Mouse (Mus musculus) stomach, embryonic 14.5 days (tissue): ENCODE measurements around the gene Fbxo47. TPM values are rescaled to one million over a fixed set of nuclear protein-coding genes. Genes with fewer than 3 reads are reported as not detected.

Source experiments
- ATAC-seq: fragments of 200-750 bp; cut with Nextera tagmentation; 2 replicates; pipeline ENCODE4 v1.8.0; 2017; ENCODE audit warnings: low read depth, moderate TSS enrichment; ENCODE audit not compliant: insufficient number of reproducible peaks, insufficient read depth, low FRiP score
- H3K27ac ChIP-seq: fragments of 300-500 bp; sonication (generic); 2 replicates; pipeline ENCODE4 v1.5.1; 2014; ENCODE audit warnings: mild to moderate bottlenecking, low read length, moderate library complexity, mixed read lengths
- H3K27me3 ChIP-seq: fragments of 300-500 bp; sonication (generic); 2 replicates; pipeline ENCODE4 v1.6.1; 2014; ENCODE audit warnings: low read length, control low read depth, mixed read lengths; ENCODE audit not compliant: control insufficient read depth, insufficient read depth
- H3K36me3 ChIP-seq: fragments of 300-500 bp; sonication (generic); 2 replicates; pipeline ENCODE4 v1.6.1; 2014; ENCODE audit warnings: mild to moderate bottlenecking, control low read depth, low read length, moderate library complexity, mixed read lengths; ENCODE audit not compliant: control insufficient read depth, insufficient read depth
- H3K4me1 ChIP-seq: fragments of 300-500 bp; sonication (generic); 2 replicates; pipeline ENCODE4 v1.6.1; 2014; ENCODE audit warnings: low read length, control low read depth, mixed read lengths; ENCODE audit not compliant: control insufficient read depth, insufficient read depth
- H3K4me2 ChIP-seq: fragments of 300-500 bp; sonication (generic); replicated peaks from 2 replicates; pipeline ENCODE4 v1.6.1; 2014; ENCODE audit warnings: low read depth, low read length, control low read depth
- H3K4me3 ChIP-seq: fragments of 300-500 bp; sonication (generic); 2 replicates; pipeline ENCODE4 v1.5.1; 2014; ENCODE audit warnings: low read depth, low read length, control low read depth
- H3K9ac ChIP-seq: fragments of 300-500 bp; sonication (generic); replicated peaks from 2 replicates; pipeline ENCODE4 v1.6.1; 2014; ENCODE audit warnings: low read depth, mild to moderate bottlenecking, control low read depth, low read length, moderate library complexity, mixed read lengths
- H3K9me3 ChIP-seq: fragments of 300-500 bp; sonication (generic); 2 replicates; pipeline ENCODE4 v1.6.1; 2016; ENCODE audit warnings: low read depth, low read length, control low read depth; ENCODE audit not compliant: control insufficient read depth
- WGBS: fragments of 180-500 bp; shearing (Covaris S2); extraction: QIAGEN DNeasy Blood & Tissue Kit; methylation state at CpG from one replicate; pipeline ENCODE4 v1.1.7; 2014; 5-methylcytosine and 5-hydroxymethylcytosine counted together
- polyA plus RNA-seq: library from polyadenylated mRNA; unstranded; fragments of >200 nt; fragmentation: Nextera tagmentation; extraction: Ambion mirVana; gene quantifications from 2 replicates; pipeline ENCODE4 v1.2.1, GENCODE M21; 2014

Gene Fbxo47
- polyA plus RNA-seq, 1 experiment from 2014 or later, result 0.29 TPM

GRCm38 (mm10) chr11:97836541-97836940 is 47.4 kb downstream of the Fbxo47 start:
- no peak overlapping the region for H3K4me3 ChIP-seq
- peaks cover 55% of the 10 kb centered on the region for H3K36me3 ChIP-seq
- H3K9me3 ChIP-seq, result no peaks in the 10 kb centered on the region
- 62% methylated on average over 8 of the region's 8 CpGs for WGBS
- no peaks in the 10 kb centered on the region for H3K27me3 ChIP-seq
- no peak for ATAC-seq
- H3K9ac ChIP-seq, result no peak overlapping the region
- H3K4me1 ChIP-seq, result peaks cover 5% of the 10 kb centered on the region; the same call in 1 of the 2 replicates
- no peak overlapping the region for H3K27ac ChIP-seq
- no peak overlapping the region for H3K4me2 ChIP-seq

GRCm38 (mm10) chr11:97833352-97833751 is 50.6 kb downstream of the Fbxo47 start:
- Histone ChIP-seq H3K27ac (no peak overlapping the region), H3K4me2 (no peak overlapping the region), H3K27me3 (no peaks in the 10 kb centered on the region), H3K4me1 (no peaks in the 10 kb centered on the region), H3K9me3 (no peaks in the 10 kb centered on the region), H3K9ac (no peak overlapping the region), H3K4me3 (no peak overlapping the region), H3K36me3 (peaks cover 60% of the 10 kb centered on the region)
- WGBS, result 80% methylated on average over 15 of the region's 15 CpGs
- no peak for ATAC-seq

GRCm38 (mm10) chr11:97832001-97832400 is 52.0 kb downstream of the Fbxo47 start:
- Histone ChIP-seq H3K27me3 (no peaks in the 10 kb centered on the region), H3K9me3 (no peaks in the 10 kb centered on the region), H3K27ac (no peak overlapping the region), H3K4me2 (no peak overlapping the region), H3K36me3 (peaks cover 61% of the 10 kb centered on the region), H3K9ac (no peak overlapping the region), H3K4me1 (no peaks in the 10 kb centered on the region), H3K4me3 (no peak overlapping the region)
- WGBS, result 79% methylated on average over 11 of the region's 11 CpGs
- ATAC-seq, result no peak

- H3K4me1 ChIP-seq, result no peaks in the 10 kb centered on the region
- H3K36me3 ChIP-seq, result peaks cover 54% of the 10 kb centered on the region
- ATAC-seq, result no peak
- H3K27me3 ChIP-seq, result no peaks in the 10 kb centered on the region
- no peak overlapping the region for H3K4me3 ChIP-seq
- H3K4me2 ChIP-seq, result no peak overlapping the region
- H3K27ac ChIP-seq, result no peak overlapping the region
- H3K9ac ChIP-seq, result no peak overlapping the region
- 75% methylated on average over 6 of the region's 6 CpGs for WGBS
- H3K9me3 ChIP-seq, result no peaks in the 10 kb centered on the region
These were observed 53.5 kb downstream of the Fbxo47 start for GRCm38 (mm10) chr11:97830501-97830900.

GRCm38 (mm10) chr11:97829913-97830476 is 54.0 kb downstream of the Fbxo47 start:
- H3K9ac ChIP-seq, result no peak overlapping the region
- ATAC-seq, result no peak
- 78% methylated on average over 12 of the region's 12 CpGs for WGBS
- H3K4me1 ChIP-seq, result no peaks in the 10 kb centered on the region
- H3K9me3 ChIP-seq, result no peaks in the 10 kb centered on the region
- peaks cover 51% of the 10 kb centered on the region for H3K36me3 ChIP-seq
- H3K4me3 ChIP-seq, result no peak overlapping the region
- no peaks in the 10 kb centered on the region for H3K27me3 ChIP-seq
- no peak overlapping the region for H3K27ac ChIP-seq
- H3K4me2 ChIP-seq, result no peak overlapping the region

- Histone ChIP-seq H3K9me3 (no peaks in the 10 kb centered on the region), H3K4me3 (no peak overlapping the region), H3K27ac (no peak overlapping the region)
These were observed 54.6 kb downstream of the Fbxo47 start for GRCm38 (mm10) chr11:97829365-97829764.

GRCm38 (mm10) chr11:97827654-97828053 is 56.3 kb downstream of the Fbxo47 start:
- Histone ChIP-seq H3K36me3 (peaks cover 40% of the 10 kb centered on the region), H3K9ac (no peak overlapping the region), H3K4me3 (no peak overlapping the region), H3K4me1 (no peaks in the 10 kb centered on the region), H3K4me2 (no peak overlapping the region), H3K27ac (no peak overlapping the region), H3K27me3 (no peaks in the 10 kb centered on the region), H3K9me3 (no peaks in the 10 kb centered on the region)
- ATAC-seq, result no peak
- 76% methylated on average over 6 of the region's 6 CpGs for WGBS

More at GRCm38 (mm10) chr11:97829365-97829764, 54.6 kb downstream of the Fbxo47 start:
- Histone ChIP-seq H3K4me1 (no peaks in the 10 kb centered on the region), H3K36me3 (peaks cover 46% of the 10 kb centered on the region), H3K27me3 (no peaks in the 10 kb centered on the region), H3K4me2 (no peak overlapping the region), H3K9ac (no peak overlapping the region)
- WGBS, result 90% methylated on average over 7 of the region's 7 CpGs
- ATAC-seq, result no peak

- H3K36me3 ChIP-seq, result peaks cover 38% of the 10 kb centered on the region
- H3K9me3 ChIP-seq, result no peaks in the 10 kb centered on the region
- H3K4me1 ChIP-seq, result no peaks in the 10 kb centered on the region
- no peak overlapping the region for H3K9ac ChIP-seq
- WGBS, result 63% methylated on average over 7 of the region's 7 CpGs
- H3K27ac ChIP-seq, result no peak overlapping the region
- H3K4me2 ChIP-seq, result no peak overlapping the region
- no peak for ATAC-seq
- no peak overlapping the region for H3K4me3 ChIP-seq
- no peaks in the 10 kb centered on the region for H3K27me3 ChIP-seq
These were observed 57.5 kb downstream of the Fbxo47 start for GRCm38 (mm10) chr11:97826414-97826813.

GRCm38 (mm10) chr11:97825971-97826370 is 58.0 kb downstream of the Fbxo47 start:
- Histone ChIP-seq H3K27ac (no peak overlapping the region), H3K9me3 (no peaks in the 10 kb centered on the region), H3K27me3 (no peaks in the 10 kb centered on the region), H3K9ac (no peak overlapping the region), H3K4me2 (no peak overlapping the region), H3K4me1 (no peaks in the 10 kb centered on the region), H3K36me3 (peaks cover 36% of the 10 kb centered on the region), H3K4me3 (no peak overlapping the region)
- 81% methylated on average over 9 of the region's 9 CpGs for WGBS
- no peak for ATAC-seq
